Mouse (Mus musculus) liver, embryonic 14.5 days (tissue): ENCODE results near the gene Arpp21.

ENCODE experiments used
- CTCF ChIP-seq: IDR thresholded peaks from 2 replicates; pipeline ENCODE4 v1.5.1; 2016; ENCODE audit warnings: antibody characterized with exemption, low read depth, control low read depth
- EP300 ChIP-seq: IDR thresholded peaks from 2 replicates; pipeline ENCODE4 v1.6.1; 2016; ENCODE audit warnings: antibody characterized with exemption, low read depth

DNA sequence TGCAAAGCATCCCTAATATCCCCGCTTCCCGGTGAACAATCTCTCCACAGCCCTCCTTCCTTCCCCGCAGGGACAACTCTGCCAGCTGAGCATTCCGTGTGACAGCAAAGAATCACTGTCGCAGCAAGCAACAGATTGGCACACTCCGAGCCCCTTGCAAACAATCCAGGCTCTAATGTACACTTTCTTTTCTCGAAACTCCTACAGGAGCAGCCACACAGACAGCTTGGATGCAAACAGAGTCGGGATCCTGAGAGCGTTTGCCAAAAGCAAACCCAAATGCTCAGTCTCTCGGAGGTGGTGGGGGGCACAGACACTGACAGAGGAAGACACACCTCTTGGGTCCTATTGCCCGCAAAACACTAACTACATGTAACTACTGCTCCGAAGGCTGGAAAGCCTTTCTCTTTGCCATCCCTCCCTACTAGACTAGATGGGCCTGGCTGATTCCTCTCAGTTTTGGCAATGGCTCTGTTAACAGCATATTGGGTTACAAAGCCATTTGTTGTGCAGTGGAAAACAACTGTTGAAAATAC lies 47.3 kb downstream of the Arpp21 start:
- no peak for TF ChIP-seq CTCF
- no peak for TF ChIP-seq EP300
